Mouse (Mus musculus) liver, embryonic 12.5 days (tissue): ENCODE measurements around the gene Mrps12. TPM values are rescaled to one million over a fixed set of nuclear protein-coding genes. Genes with fewer than 3 reads are reported as not detected.
"Not testable (repeated sequence)": the region's sequence is repeated elsewhere in the genome, so short reads cannot be mapped to it uniquely, and the experiment has no call there.

ENCODE experiments used
- ATAC-seq: fragments of 200-750 bp; cut with Nextera tagmentation; 2 replicates; pipeline ENCODE4 v1.8.0; 2017; ENCODE audit warnings: moderate number of reproducible peaks, mild to moderate bottlenecking, moderate library complexity
- H3K27ac ChIP-seq: fragments of 300-500 bp; sonication (generic); 2 replicates; pipeline ENCODE4 v1.5.1; 2016; ENCODE audit warnings: mild to moderate bottlenecking
- H3K27me3 ChIP-seq: fragments of 300-500 bp; sonication (generic); replicated peaks from 2 replicates; pipeline ENCODE4 v1.6.1; 2016; ENCODE audit warnings: mild to moderate bottlenecking, moderate library complexity
- H3K36me3 ChIP-seq: fragments of 300-500 bp; sonication (generic); 2 replicates; pipeline ENCODE4 v1.6.1; 2016; ENCODE audit warnings: mild to moderate bottlenecking, moderate library complexity
- H3K4me1 ChIP-seq: fragments of 300-500 bp; sonication (generic); 2 replicates; pipeline ENCODE4 v1.6.1; 2016
- H3K4me2 ChIP-seq: fragments of 300-500 bp; sonication (generic); 2 replicates; pipeline ENCODE4 v1.6.1; 2016; ENCODE audit warnings: mild to moderate bottlenecking, moderate library complexity
- H3K4me3 ChIP-seq: fragments of 300-500 bp; sonication (generic); 2 replicates; pipeline ENCODE4 v1.5.1; 2016; ENCODE audit warnings: mild to moderate bottlenecking, moderate library complexity
- H3K9ac ChIP-seq: fragments of 300-500 bp; sonication (generic); 2 replicates; pipeline ENCODE4 v1.6.1; 2016; ENCODE audit warnings: mild to moderate bottlenecking, moderate library complexity
- H3K9me3 ChIP-seq: fragments of 300-500 bp; sonication (generic); replicated peaks from 2 replicates; pipeline ENCODE4 v1.6.1; 2016; ENCODE audit warnings: mild to moderate bottlenecking, moderate library complexity
- WGBS: fragments of 180-500 bp; shearing (Covaris S2); methylation state at CpG from one replicate; pipeline ENCODE4 v1.1.7; 2016; ENCODE audit not compliant: insufficient replicate concordance; 5-methylcytosine and 5-hydroxymethylcytosine counted together
- polyA plus RNA-seq: library from polyadenylated mRNA; unstranded; fragments of >200 nt; fragmentation: Nextera tagmentation; extraction: Ambion mirVana; gene quantifications from 2 replicates; pipeline ENCODE4 v1.2.1, GENCODE M21; 2016

The Mrps12 gene
- polyA plus RNA-seq, 1 experiment from 2014 or later: 123 TPM

DNA sequence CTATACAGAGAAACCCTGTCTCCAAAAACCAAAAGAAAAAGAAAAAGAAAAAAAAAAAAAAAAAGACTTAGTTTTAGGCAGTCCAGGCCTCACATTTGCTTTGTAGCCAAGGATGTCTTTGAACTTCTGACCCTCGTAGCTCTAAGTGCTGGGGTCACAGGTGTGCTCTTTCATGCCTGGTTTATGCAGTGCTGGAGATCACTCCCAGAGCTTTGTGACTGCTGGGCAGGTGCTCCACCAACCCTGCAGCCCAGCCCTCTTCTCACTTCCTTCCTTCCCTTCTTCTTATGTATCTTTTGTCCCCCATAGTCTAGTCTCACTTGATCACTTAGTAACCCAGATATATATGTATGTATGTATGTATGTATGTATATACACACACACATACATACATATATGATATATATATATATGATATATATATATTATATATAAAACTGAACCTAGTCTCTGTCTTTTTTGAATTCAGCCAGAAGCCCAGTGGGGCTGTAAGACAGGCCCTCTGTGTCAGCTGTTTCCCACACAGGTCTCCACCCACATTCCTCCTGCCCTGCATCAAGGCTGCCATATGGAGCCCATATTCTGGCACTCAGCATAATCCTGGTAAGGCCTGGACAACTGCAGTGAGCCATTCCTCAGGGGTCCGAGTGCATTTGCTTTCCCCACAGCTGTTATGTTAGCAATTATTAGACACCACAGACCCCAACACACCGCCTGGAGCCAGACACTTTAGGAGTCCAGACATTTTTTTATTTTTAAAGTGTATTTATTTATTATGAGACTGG is 20.7 kb downstream of the Mrps12 start:
- Histone ChIP-seq H3K9ac (no peak overlapping the region), H3K27ac (no peak overlapping the region), H3K4me3 (no peak overlapping the region), H3K9me3 (peaks cover 7% of the 10 kb centered on the region), H3K4me1 (peaks cover 12% of the 10 kb centered on the region), H3K27me3 (peaks cover 7% of the 10 kb centered on the region; the same call in 1 of the 2 replicates), H3K36me3 (no peaks in the 10 kb centered on the region), H3K4me2 (no peak overlapping the region)
- no peak for ATAC-seq
- 70% methylated on average over 3 of the region's 3 CpGs for WGBS

DNA sequence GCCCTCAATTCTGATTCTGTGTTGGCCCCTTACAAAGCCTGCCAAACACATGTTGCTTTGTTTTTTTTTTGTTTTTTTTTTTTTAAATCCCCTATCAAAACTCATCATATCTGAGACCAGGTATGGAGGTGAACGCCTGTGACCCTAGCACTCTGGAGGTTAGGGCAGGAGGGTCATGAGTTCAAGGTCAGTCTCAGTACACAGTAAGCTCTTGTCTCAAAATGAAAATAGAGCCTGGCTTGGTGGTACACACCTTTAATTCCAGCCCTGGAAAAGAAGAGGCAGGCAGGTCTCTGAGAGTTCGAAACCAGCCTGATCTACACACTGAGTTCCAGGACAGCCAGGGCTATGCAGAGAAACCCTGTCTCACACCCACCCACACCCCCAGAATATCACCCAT is 22.0 kb downstream of the Mrps12 start:
- peaks cover 17% of the 10 kb centered on the region; the same call in 1 of the 2 replicates for H3K27me3 ChIP-seq

DNA sequence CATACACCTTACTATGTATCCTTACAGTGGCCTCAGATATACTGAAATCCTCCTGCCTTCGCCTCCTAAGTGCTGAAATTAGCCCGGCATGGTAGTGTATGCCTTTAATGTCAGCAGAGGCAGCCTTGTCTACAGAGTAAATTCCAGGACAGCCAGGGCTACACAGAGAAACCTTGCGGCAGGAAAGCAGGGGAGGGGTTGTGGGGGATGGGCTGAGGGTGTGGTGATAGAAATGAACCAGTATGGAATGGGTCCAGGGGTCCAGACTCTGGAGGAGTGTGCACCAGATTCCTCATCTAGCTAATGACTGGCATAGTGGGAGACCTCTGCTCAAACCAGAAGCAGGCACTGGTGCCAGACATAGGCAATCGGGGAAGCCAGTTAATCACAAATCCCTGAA is 22.5 kb downstream of the Mrps12 start:
- Histone ChIP-seq H3K27ac (no peak overlapping the region), H3K4me1 (peaks cover 12% of the 10 kb centered on the region), H3K36me3 (no peaks in the 10 kb centered on the region), H3K9ac (no peak overlapping the region), H3K27me3 (peaks cover 17% of the 10 kb centered on the region; the same call in 1 of the 2 replicates), H3K4me3 (no peak overlapping the region), H3K9me3 (peaks cover 1% of the 10 kb centered on the region), H3K4me2 (no peak overlapping the region)
- no peak for ATAC-seq
- WGBS: 41% methylated on average over 4 of the region's 4 CpGs

More for the DNA sequence above, 22.0 kb downstream of the Mrps12 start:
- no peak overlapping the region for H3K4me2 ChIP-seq
- peaks cover 12% of the 10 kb centered on the region for H3K4me1 ChIP-seq
- no peak overlapping the region for H3K27ac ChIP-seq
- ATAC-seq: no peak
- peaks cover 6% of the 10 kb centered on the region for H3K9me3 ChIP-seq
- H3K4me3 ChIP-seq: no peak overlapping the region
- WGBS: 69% methylated on average over 2 of the region's 2 CpGs
- H3K9ac ChIP-seq: no peak overlapping the region
- no peaks in the 10 kb centered on the region for H3K36me3 ChIP-seq

DNA sequence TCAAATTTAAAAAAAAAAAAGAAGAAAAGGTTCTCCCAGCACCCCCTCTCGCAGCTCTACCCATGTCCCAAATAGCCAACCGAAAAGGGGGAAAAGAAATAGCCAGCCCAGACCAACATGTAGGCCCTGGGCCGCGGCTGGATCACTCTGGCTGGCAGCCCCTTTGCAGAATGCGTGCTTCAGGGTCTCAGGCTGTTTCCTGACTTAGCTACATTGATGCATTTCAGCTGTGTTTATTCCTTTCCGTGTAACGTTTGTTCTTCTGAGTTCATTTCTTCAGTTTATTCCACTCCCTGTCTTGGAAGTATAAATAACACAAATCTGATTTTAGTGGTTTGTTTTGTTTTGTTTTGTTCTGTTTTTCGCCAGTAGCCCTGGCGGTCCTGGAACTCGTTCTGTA is 23.9 kb downstream of the Mrps12 start:
- Histone ChIP-seq H3K9me3 (no peaks in the 10 kb centered on the region), H3K4me2 (no peak overlapping the region), H3K36me3 (no peaks in the 10 kb centered on the region), H3K27ac (no peak overlapping the region), H3K4me3 (no peak overlapping the region), H3K27me3 (peaks cover 17% of the 10 kb centered on the region; the same call in 1 of the 2 replicates), H3K9ac (no peak overlapping the region), H3K4me1 (peaks cover 12% of the 10 kb centered on the region)
- ATAC-seq: no peak
- 65% methylated on average over 10 of the region's 10 CpGs for WGBS

DNA sequence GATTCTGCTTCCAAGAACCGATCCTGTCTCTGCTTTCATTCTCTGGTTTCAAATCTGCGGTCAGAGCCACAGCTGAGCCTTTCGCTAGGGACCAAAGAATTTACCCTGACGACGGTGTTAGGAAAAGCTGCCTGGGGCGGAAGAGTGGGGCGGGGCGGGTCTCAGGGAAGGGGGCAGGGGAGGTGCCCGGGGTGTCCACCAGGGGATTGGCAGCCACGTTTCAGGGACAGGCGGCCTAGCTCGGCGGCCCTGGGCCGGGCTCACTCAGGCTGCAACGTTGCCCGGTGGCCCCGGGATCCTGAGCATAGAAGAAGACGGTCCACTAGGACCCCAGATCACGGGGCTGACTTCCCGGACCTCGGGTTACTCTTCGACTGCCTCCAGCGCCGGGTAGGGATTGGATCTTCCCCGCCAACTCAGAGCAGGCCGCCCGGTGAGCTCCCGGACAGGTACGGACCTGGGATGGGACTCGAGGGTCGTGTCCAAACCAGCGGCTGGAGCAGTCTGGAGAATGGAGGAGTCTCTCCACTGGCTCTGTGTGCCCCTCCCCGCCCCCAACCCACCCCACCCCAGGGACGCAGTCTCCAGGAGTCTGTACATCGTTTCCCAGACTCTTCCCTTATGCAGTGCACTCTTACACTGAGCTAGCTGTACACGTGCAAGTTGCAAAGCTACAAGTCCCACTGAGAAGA is 24.9 kb downstream of the Mrps12 start, which contains the start of gene Fbxo17:
Gene Fbxo17, plus strand, starts transcription at position 215 of the 692 bp plus-strand sequence.
- H3K4me1 ChIP-seq: peaks cover 12% of the 10 kb centered on the region
- peak within 1 kb of the TSS; percentile 74 for H3K4me2 ChIP-seq
- H3K9me3 ChIP-seq: no peaks in the 10 kb centered on the region
- no peak within 1 kb of the TSS for H3K27ac ChIP-seq
- WGBS: 5% methylated on average over 36 of the region's 36 CpGs
- H3K4me3 ChIP-seq: peak within 1 kb of the TSS; percentile 51
- H3K27me3 ChIP-seq: peaks cover 17% of the 10 kb centered on the region; the same call in 1 of the 2 replicates
- no peaks in the 10 kb centered on the region for H3K36me3 ChIP-seq
- peak within 1 kb of the TSS; percentile 57; the same call in 1 of the 2 replicates for H3K9ac ChIP-seq
- peak; percentile 27; the same call in 1 of the 2 replicates for ATAC-seq

DNA sequence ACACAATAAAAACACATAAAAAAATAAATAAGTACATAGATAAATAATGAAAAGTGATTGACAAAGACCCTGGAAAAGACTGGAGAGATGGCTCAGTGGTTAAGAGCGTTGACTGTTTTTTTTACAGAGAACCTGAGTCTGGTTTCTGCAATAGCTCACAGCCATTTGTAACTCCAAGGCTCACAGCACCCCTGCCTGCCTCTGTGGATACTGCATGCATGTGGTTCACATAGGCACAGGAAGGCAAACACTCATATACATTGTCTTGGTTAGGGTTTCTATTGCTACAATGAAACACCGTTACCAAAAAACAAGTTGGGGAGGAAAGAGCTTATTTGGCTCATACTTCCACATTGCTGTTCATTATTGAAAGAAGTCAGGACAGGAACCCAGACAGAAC is 26.0 kb downstream of the Mrps12 start:
- H3K4me1 ChIP-seq: peaks cover 12% of the 10 kb centered on the region
- no peak overlapping the region for H3K4me3 ChIP-seq
- H3K27me3 ChIP-seq: peaks cover 17% of the 10 kb centered on the region; the same call in 1 of the 2 replicates
- 77% methylated on average over 2 of the region's 2 CpGs for WGBS
- no peak overlapping the region for H3K9ac ChIP-seq
- H3K9me3 ChIP-seq: no peaks in the 10 kb centered on the region
- no peak overlapping the region for H3K27ac ChIP-seq
- no peak overlapping the region for H3K4me2 ChIP-seq
- H3K36me3 ChIP-seq: no peaks in the 10 kb centered on the region
- ATAC-seq: no peak

DNA sequence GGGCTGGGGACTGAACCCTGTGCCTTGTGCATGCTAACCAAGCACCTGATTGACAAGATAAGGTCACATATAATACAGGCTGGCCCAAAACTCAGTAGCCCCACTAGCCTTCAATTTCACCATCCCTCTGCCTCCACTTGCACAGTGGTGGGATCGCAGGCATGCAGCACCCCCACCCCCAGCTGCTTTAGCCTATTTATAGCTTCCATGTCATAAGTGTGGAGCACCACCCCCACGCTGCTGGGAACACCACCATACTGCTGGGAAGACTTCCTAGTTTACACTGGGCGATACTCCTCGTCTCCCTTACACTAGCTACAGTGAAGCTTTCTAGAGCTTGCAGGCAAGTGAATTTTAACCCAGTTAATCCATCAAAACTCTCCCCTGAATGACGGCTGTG is 27.0 kb downstream of the Mrps12 start:
- Histone ChIP-seq H3K27ac (no peak overlapping the region), H3K9ac (no peak overlapping the region), H3K9me3 (no peaks in the 10 kb centered on the region), H3K36me3 (no peaks in the 10 kb centered on the region), H3K27me3 (peaks cover 17% of the 10 kb centered on the region; the same call in 1 of the 2 replicates), H3K4me3 (no peak overlapping the region), H3K4me2 (no peak overlapping the region), H3K4me1 (peaks cover 12% of the 10 kb centered on the region)
- no peak for ATAC-seq
- WGBS: 62% methylated on average over 5 of the region's 5 CpGs

DNA sequence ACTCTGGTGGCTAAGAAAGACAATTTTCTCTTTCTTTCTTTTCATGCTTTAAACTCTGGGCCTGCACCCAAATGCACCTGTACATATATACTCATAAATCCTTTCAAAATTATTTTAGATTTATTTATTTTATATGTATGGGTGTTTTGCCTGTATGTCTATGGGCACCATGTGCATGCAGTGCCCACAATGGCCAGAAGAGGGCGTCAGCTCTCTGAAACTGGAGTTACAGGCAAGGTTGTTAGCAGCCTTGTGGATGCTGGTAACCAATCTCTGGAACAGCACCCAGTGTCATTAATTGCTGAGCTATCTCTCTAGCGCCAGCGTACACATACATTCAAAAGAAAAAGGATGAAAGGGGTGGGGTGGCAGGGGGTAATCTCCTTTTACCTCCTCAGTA is 30.7 kb downstream of the Mrps12 start:
- Histone ChIP-seq H3K9ac (no peak overlapping the region), H3K4me1 (no peaks in the 10 kb centered on the region), H3K9me3 (0 out of 2 replicates have a peak, but pooled peaks cover 3% of the 10 kb centered on the region), H3K36me3 (no peaks in the 10 kb centered on the region), H3K27ac (no peak overlapping the region), H3K27me3 (peaks cover 10% of the 10 kb centered on the region; the same call in 1 of the 2 replicates), H3K4me2 (no peak overlapping the region), H3K4me3 (no peak overlapping the region)
- no peak for ATAC-seq
- WGBS: 66% methylated on average over 3 of the region's 3 CpGs

DNA sequence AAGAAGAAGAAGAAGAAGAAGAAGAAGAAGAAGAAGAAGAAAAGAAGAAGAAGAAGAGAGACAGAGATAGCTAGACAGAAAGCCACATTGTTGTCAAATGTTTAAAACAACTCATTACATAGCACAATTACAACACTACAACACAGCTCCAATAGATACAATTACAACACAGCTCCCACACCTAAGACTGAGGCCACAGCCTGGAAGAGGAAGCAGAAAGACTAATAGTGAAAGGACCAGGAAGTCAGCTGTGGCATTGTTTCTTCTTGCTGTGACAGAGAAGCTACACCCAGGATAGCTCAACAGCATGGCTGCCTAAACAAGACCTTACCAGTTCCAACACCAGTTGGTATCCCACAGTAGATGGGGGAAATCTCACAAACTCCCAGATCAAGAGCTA is 32.2 kb downstream of the Mrps12 start:
- Histone ChIP-seq H3K4me1 (no peaks in the 10 kb centered on the region), H3K27ac (no peak overlapping the region), H3K4me3 (no peak overlapping the region), H3K4me2 (no peak overlapping the region), H3K9ac (no peak overlapping the region), H3K9me3 (0 out of 2 replicates have a peak, but pooled peaks cover 3% of the 10 kb centered on the region), H3K27me3 (no peaks in the 10 kb centered on the region), H3K36me3 (no peaks in the 10 kb centered on the region)
- no peak for ATAC-seq

DNA sequence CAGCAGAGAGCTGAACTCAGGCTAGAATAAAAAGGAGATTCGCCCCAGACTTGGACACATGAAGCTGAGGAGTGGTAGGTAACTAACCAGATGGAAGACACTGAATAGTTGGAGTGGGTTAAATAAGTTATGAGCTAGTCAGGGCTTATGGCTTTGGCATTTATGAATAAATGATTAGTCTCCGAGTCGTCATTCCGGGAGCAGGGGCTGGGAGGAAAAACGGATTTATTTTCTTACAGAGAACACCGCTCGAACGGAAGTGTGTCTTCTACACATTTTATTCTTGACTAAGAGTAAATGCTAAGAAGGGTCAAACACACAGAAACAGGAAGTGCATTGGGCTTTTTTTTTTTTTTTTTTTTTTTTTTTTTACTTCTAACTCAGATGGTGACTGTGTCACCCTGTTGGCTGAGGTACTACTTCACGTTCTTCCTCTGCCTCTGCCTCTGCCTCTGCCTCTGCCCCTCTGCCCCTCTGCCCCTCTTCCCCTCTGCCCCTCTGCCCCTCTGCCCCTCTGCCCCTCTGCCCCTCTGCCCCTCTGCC is 38.9 kb downstream of the Mrps12 start:
- H3K27ac ChIP-seq: no peak overlapping the region
- no peaks in the 10 kb centered on the region for H3K4me1 ChIP-seq
- no peak for ATAC-seq
- no peak overlapping the region for H3K4me2 ChIP-seq
- H3K4me3 ChIP-seq: no peak overlapping the region
- no peak overlapping the region for H3K9ac ChIP-seq
- 47% methylated on average over 9 of the region's 9 CpGs for WGBS
- H3K9me3 ChIP-seq: peaks cover 9% of the 10 kb centered on the region
- no peaks in the 10 kb centered on the region for H3K36me3 ChIP-seq
- no peaks in the 10 kb centered on the region for H3K27me3 ChIP-seq

DNA sequence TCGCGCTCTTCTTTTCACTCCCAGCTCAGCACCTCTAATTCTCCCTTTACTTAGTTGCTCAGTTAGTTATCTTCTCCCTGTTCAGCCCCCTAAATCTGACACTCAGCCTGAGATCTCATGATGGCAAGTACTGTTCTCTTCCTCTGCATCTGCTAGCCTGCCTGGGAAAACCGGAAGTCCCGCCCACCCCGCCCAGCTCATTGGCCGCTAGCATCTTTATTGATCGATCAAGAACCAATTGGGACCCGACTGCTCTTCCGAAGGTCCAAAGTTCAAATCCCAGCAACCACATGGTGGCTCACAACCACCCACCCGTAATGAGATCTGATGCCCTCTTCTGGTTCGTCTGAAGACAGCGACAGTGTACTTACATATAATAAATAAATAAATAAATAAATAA is 40.3 kb downstream of the Mrps12 start:
- not testable (repeated sequence) for H3K9me3 ChIP-seq, H3K27ac ChIP-seq, H3K4me3 ChIP-seq, ATAC-seq, H3K4me2 ChIP-seq, H3K4me1 ChIP-seq, H3K27me3 ChIP-seq, H3K36me3 ChIP-seq, H3K9ac ChIP-seq
- WGBS: 80% methylated on average over 12 of the region's 12 CpGs

DNA sequence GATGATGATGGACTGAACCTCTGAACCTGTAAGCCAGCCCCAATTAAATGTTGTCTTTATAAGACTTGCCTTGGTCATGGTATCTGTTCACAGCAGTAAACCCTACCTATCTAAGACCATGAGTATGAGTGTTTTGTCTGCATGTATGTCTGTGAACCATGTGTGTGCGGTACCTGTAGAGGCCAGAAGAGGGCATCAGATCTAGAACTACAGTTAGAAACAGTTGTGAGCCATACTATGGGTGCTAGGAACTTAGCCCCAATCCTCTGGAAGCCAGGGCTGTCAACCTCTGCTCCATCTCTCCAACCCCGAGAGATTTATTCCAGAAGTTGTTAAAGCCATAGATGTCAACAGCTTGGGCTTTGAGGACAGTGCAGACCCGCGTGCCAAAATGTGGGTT is 41.4 kb downstream of the Mrps12 start:
- Histone ChIP-seq H3K36me3 (no peaks in the 10 kb centered on the region), H3K4me1 (no peaks in the 10 kb centered on the region), H3K27me3 (peaks cover under 1% of the 10 kb centered on the region; the same call in 1 of the 2 replicates), H3K4me2 (no peak overlapping the region), H3K4me3 (no peak overlapping the region), H3K9ac (no peak overlapping the region), H3K27ac (no peak overlapping the region), H3K9me3 (peaks cover 6% of the 10 kb centered on the region)
- 72% methylated on average over 4 of the region's 4 CpGs for WGBS
- ATAC-seq: no peak
